In genomic region chr9:31254697-31255004, GRCm38 (mm10) we compare ENCODE assay signal across 10 mouse cellular contexts. TPM values are rescaled to one million over a fixed set of nuclear protein-coding genes. Genes with fewer than 3 reads are reported as not detected.
DNase-seq lines count a peak whose midpoint lies in the region; ATAC-seq lines count a peak whose summit lies in the region.
"Had no signal": no experiment of that assay in that cellular context is flagged by ENCODE, and none has a peak within 500 bp of the region (broad histone marks: within the 10 kb centered on the region; RNA-seq: fewer than 3 reads in every experiment).

No protein-coding gene starts in this region.

- H3K4me1 ChIP-seq in liver, embryonic 13.5 days (replicated peaks) = peaks cover 76% of the 10 kb centered on the region
- no peaks in the 10 kb centered on the region for H3K4me1 ChIP-seq in stomach, embryonic 14.5 days (ENCODE audit: control insufficient read depth, insufficient read depth, low read length)
- H3K4me1 ChIP-seq in hindbrain, embryonic 13.5 days (replicated peaks) = no peaks in the 10 kb centered on the region

- peak overlapping the region; percentile 68 for H3K4me2 ChIP-seq in liver, embryonic 13.5 days
- no peak overlapping the region for H3K4me2 ChIP-seq in stomach, embryonic 14.5 days (replicated peaks; ENCODE audit: low read depth, low read length)
- H3K4me2 ChIP-seq in hindbrain, embryonic 13.5 days = no peak overlapping the region

- peak overlapping the region; percentile 44 for H3K4me3 ChIP-seq in liver, embryonic 13.5 days (replicated peaks)
- H3K4me3 ChIP-seq in stomach, embryonic 14.5 days (ENCODE audit: low read depth, low read length) = no peak overlapping the region
- H3K4me3 ChIP-seq in hindbrain, embryonic 13.5 days = no peak overlapping the region
- H3K4me3 ChIP-seq: myocyte had no signal

- H3K27me3 ChIP-seq in liver, embryonic 13.5 days = no peaks in the 10 kb centered on the region
- no peaks in the 10 kb centered on the region for H3K27me3 ChIP-seq in stomach, embryonic 14.5 days (ENCODE audit: control insufficient read depth, insufficient read depth, low read length)
- H3K27me3 ChIP-seq in hindbrain, embryonic 13.5 days = no peaks in the 10 kb centered on the region

- 14% methylated on average over 7 of the region's 7 CpGs for WGBS in liver, embryonic 13.5 days (ENCODE audit: insufficient replicate concordance)
- 74% methylated on average over 7 of the region's 7 CpGs for WGBS in stomach, embryonic 14.5 days
- 94% methylated on average over 7 of the region's 7 CpGs for WGBS in hindbrain, embryonic 13.5 days

- H3K36me3 ChIP-seq in liver, embryonic 13.5 days = no peaks in the 10 kb centered on the region
- no peaks in the 10 kb centered on the region for H3K36me3 ChIP-seq in stomach, embryonic 14.5 days (ENCODE audit: control insufficient read depth, insufficient read depth, low read length)
- no peaks in the 10 kb centered on the region for H3K36me3 ChIP-seq in hindbrain, embryonic 13.5 days

- H3K9ac ChIP-seq in liver, embryonic 13.5 days = peak overlapping the region; percentile 74
- no peak overlapping the region for H3K9ac ChIP-seq in stomach, embryonic 14.5 days (replicated peaks; ENCODE audit: low read depth, low read length)
- H3K9ac ChIP-seq in hindbrain, embryonic 13.5 days = no peak overlapping the region

- ATAC-seq in liver, embryonic 13.5 days (ENCODE audit: low read depth) = peak; percentile 82
- ATAC-seq in stomach, embryonic 14.5 days (ENCODE audit: insufficient number of reproducible peaks, insufficient read depth, low FRiP score, low read depth) = peak; percentile 77; the same call in 1 of the 2 replicates
- no peak for ATAC-seq in hindbrain, embryonic 13.5 days (ENCODE audit: low FRiP score)

- peak overlapping the region; percentile 92 for H3K27ac ChIP-seq in liver, embryonic 13.5 days
- no peak overlapping the region for H3K27ac ChIP-seq in stomach, embryonic 14.5 days (ENCODE audit: low read length)
- H3K27ac ChIP-seq in hindbrain, embryonic 13.5 days = no peak overlapping the region

- peak; percentile 25 for DNase-seq in lung, postnatal 10 days
- DNase-seq in lung, postnatal 4 days = no peak
- DNase-seq in c-Kit-negative CD71-positive TER-119-positive erythroid progenitor cells, embryonic 14.5 days (ENCODE audit: low read depth, low spot score) = peak; percentile 92
- peak; percentile 82 for DNase-seq in liver, embryonic 13.5 days
- no peak for DNase-seq in layer of hippocampus, adult 18-20 months (ENCODE audit: low spot score in 2 of 2)
- no peak for DNase-seq in frontal cortex, postnatal 25 days (ENCODE audit: low spot score in 2 of 2)
- DNase-seq: thymus, postnatal 14 days had no signal

- H3K9me3 ChIP-seq in liver, embryonic 13.5 days (replicated peaks) = no peaks in the 10 kb centered on the region
- no peaks in the 10 kb centered on the region for H3K9me3 ChIP-seq in stomach, embryonic 14.5 days (ENCODE audit: control insufficient read depth, low read depth, low read length)
- no peaks in the 10 kb centered on the region for H3K9me3 ChIP-seq in hindbrain, embryonic 13.5 days

RNA-seq across cellular contexts. Expression of gene Prdm10, which starts 25.7 kb away (rescaled TPM):
- 2.4 and 3.0 TPM in 2 replicates for polyA plus RNA-seq in liver, embryonic 13.5 days (2015; fragmentation: Nextera tagmentation; extraction: Ambion mirVana)
- polyA plus RNA-seq in stomach, embryonic 14.5 days (2014; fragmentation: Nextera tagmentation; extraction: Ambion mirVana) = 7.1 and 7.8 TPM in 2 replicates
- polyA plus RNA-seq in hindbrain, embryonic 13.5 days (2015; fragmentation: Nextera tagmentation; extraction: Ambion mirVana) = 7.9 and 8.6 TPM in 2 replicates
- 10 to 100 TPM; 19.9 to 23.1 TPM for total RNA-seq in layer of hippocampus, adult 18-20 months (2021)

RNA-seq across cellular contexts. Expression of gene Aplp2, which starts 43.0 kb away (rescaled TPM):
- polyA plus RNA-seq in liver, embryonic 13.5 days (2015; fragmentation: Nextera tagmentation; extraction: Ambion mirVana) = 164 and 196 TPM in 2 replicates
- polyA plus RNA-seq in stomach, embryonic 14.5 days (2014; fragmentation: Nextera tagmentation; extraction: Ambion mirVana) = 292 and 302 TPM in 2 replicates
- 307 and 315 TPM in 2 replicates for polyA plus RNA-seq in hindbrain, embryonic 13.5 days (2015; fragmentation: Nextera tagmentation; extraction: Ambion mirVana)
- total RNA-seq in layer of hippocampus, adult 18-20 months (2021) = 100 to 1,000 TPM; 460 to 466 TPM

Comparison
In these comparisons a context has a peak if more than half of its experiments do, and no peak if none do; other contexts are left out.
1. DNase-seq: peak in lung, postnatal 10 days (single experiment), c-Kit-negative CD71-positive TER-119-positive erythroid progenitor cells, embryonic 14.5 days (single experiment) and liver, embryonic 13.5 days (single experiment); none in lung, postnatal 4 days (0 of 2), layer of hippocampus, adult 18-20 months (0 of 2) and frontal cortex, postnatal 25 days (0 of 2).